Mouse (Mus musculus) lung, adult 10 weeks (tissue): Measurements from ENCODE around the gene Olfr1336. TPM values are rescaled to one million over a fixed set of nuclear protein-coding genes. Genes with fewer than 3 reads are reported as not detected.

ENCODE experiments used
- polyA plus RNA-seq: library from polyadenylated mRNA; stranded (reverse); fragments of 350-450 nt; fragmentation: Illumina TruSeq; extraction: RNeasy Lipid Tissue Mini Kit (QIAGEN cat#74804); gene quantifications from one replicate; pipeline ENCODE4 v1.2.3, GENCODE M21; 2014; ENCODE audit warnings: low read depth, low replicate concordance; ENCODE audit not compliant: insufficient read depth

Gene Olfr1336
- not detected for polyA plus RNA-seq

GRCm38 (mm10) chr7:6455868-6456267, at the start of gene Olfr1336:
TSS of gene Olfr1336 (plus strand) at chr7:6456168.

GRCm38 (mm10) chr7:6410043-6410442, 45.9 kb upstream of the Olfr1336 start, which contains the start of gene Gm20715:
TSS of gene Gm20715 (plus strand) at chr7:6410277.

GRCm38 (mm10) chr7:6438388-6438787, 17.6 kb upstream of the Olfr1336 start, which contains the start of gene Olfr1344:
TSS of gene Olfr1344 (plus strand) at chr7:6438688.

GRCm38 (mm10) chr7:6466951-6467350, 11.0 kb downstream of the Olfr1336 start, which contains the start of gene Olfr1346:
TSS of gene Olfr1346 (plus strand) at chr7:6467101.

GRCm38 (mm10) chr7:6486841-6487240, 30.9 kb downstream of the Olfr1336 start, which contains the start of gene Olfr5:
TSS of gene Olfr5 (minus strand) at chr7:6486941.

GRCm38 (mm10) chr7:6499655-6500054, 43.7 kb downstream of the Olfr1336 start, which contains the start of gene Olfr1347:
TSS of gene Olfr1347 (minus strand) at chr7:6499755.

GRCm38 (mm10) chr7:6508648-6509047, 52.7 kb downstream of the Olfr1336 start, which contains the start of gene Olfr1348:
TSS of gene Olfr1348 (minus strand) at chr7:6508748.

Other genes starting within 250 kb of the Olfr1336 start
- not detected for gene Zscan5b, start 233.9 kb upstream of the Olfr1336 start, polyA plus RNA-seq
- not detected for gene Epp13, start 203.5 kb upstream of the Olfr1336 start, polyA plus RNA-seq
- 2.2 TPM for gene Zfp667, start 169.6 kb upstream of the Olfr1336 start, polyA plus RNA-seq
- gene Zfp583, start 124.9 kb upstream of the Olfr1336 start, polyA plus RNA-seq = 1.8 TPM
- gene Gm3854, start 112.4 kb upstream of the Olfr1336 start, polyA plus RNA-seq = 0.27 TPM
- gene Zfp78, start 92.9 kb upstream of the Olfr1336 start, polyA plus RNA-seq = 1.1 TPM
- gene Zfp28, start 72.9 kb upstream of the Olfr1336 start, polyA plus RNA-seq = 2.1 TPM
- not detected for gene Smim17, start 57.5 kb upstream of the Olfr1336 start, polyA plus RNA-seq
- gene Gm20715, start 45.9 kb upstream of the Olfr1336 start, polyA plus RNA-seq = not detected
- not detected for gene Olfr1344, start 17.5 kb upstream of the Olfr1336 start, polyA plus RNA-seq
- not detected for gene Olfr1346, start 10.9 kb downstream of the Olfr1336 start, polyA plus RNA-seq
- not detected for gene Olfr5, start 30.8 kb downstream of the Olfr1336 start, polyA plus RNA-seq
- gene Olfr1347, start 43.6 kb downstream of the Olfr1336 start, polyA plus RNA-seq = not detected
- not detected for gene Olfr1348, start 52.6 kb downstream of the Olfr1336 start, polyA plus RNA-seq
- not detected for gene Olfr1349, start 66.8 kb downstream of the Olfr1336 start, polyA plus RNA-seq
- gene Olfr1350, start 108.7 kb downstream of the Olfr1336 start, polyA plus RNA-seq = not detected
- 0.10 TPM for gene Zim1, start 240.3 kb downstream of the Olfr1336 start, polyA plus RNA-seq